Mouse (Mus musculus) neural tube, embryonic 11.5 days (tissue): ENCODE results near the gene Cisd3. TPM values are rescaled to one million over a fixed set of nuclear protein-coding genes. Genes with fewer than 3 reads are reported as not detected.
"Not testable (repeated sequence)": the region's sequence is repeated elsewhere in the genome, so short reads cannot be mapped to it uniquely, and the experiment has no call there.

Experiments
- ATAC-seq: fragments of 200-750 bp; cut with Nextera tagmentation; 2 replicates; pipeline ENCODE4 v1.8.0; 2017; ENCODE audit warnings: moderate number of reproducible peaks, mild to moderate bottlenecking, moderate TSS enrichment, moderate library complexity; ENCODE audit not compliant: insufficient read depth, low FRiP score, low TSS enrichment
- DNase-seq: peaks from one replicate; pipeline ENCODE4 v3.0.0-alpha.2; 2015; ENCODE audit warnings: low spot score
- H3K27ac ChIP-seq: fragments of 300-500 bp; sonication (generic); 2 replicates; pipeline ENCODE4 v1.5.1; 2014; ENCODE audit warnings: low read depth, mild to moderate bottlenecking, low read length
- H3K27me3 ChIP-seq: fragments of 300-500 bp; sonication (generic); 2 replicates; pipeline ENCODE4 v1.6.1; 2014; ENCODE audit warnings: mild to moderate bottlenecking, low read length, mixed read lengths; ENCODE audit not compliant: control insufficient read depth, insufficient read depth
- H3K36me3 ChIP-seq: fragments of 300-500 bp; sonication (generic); 2 replicates; pipeline ENCODE4 v1.6.1; 2014; ENCODE audit warnings: mild to moderate bottlenecking, low read length, moderate library complexity, mixed read lengths; ENCODE audit not compliant: control insufficient read depth, insufficient read depth
- H3K4me1 ChIP-seq: fragments of 300-500 bp; sonication (generic); 2 replicates; pipeline ENCODE4 v1.6.1; 2014; ENCODE audit warnings: low read length, mixed read lengths; ENCODE audit not compliant: control insufficient read depth, insufficient read depth
- H3K4me2 ChIP-seq: fragments of 300-500 bp; sonication (generic); 2 replicates; pipeline ENCODE4 v1.6.1; 2014; ENCODE audit warnings: low read depth, mild to moderate bottlenecking, moderate library complexity
- H3K4me3 ChIP-seq: fragments of 300-500 bp; sonication (generic); 2 replicates; pipeline ENCODE4 v1.5.1; 2014; ENCODE audit warnings: low read depth, low read length
- H3K9ac ChIP-seq: fragments of 300-500 bp; sonication (generic); 2 replicates; pipeline ENCODE4 v1.6.1; 2014; ENCODE audit warnings: mild to moderate bottlenecking, low read length
- H3K9me3 ChIP-seq: fragments of 300-500 bp; sonication (generic); 2 replicates; pipeline ENCODE4 v1.6.1; 2016; ENCODE audit warnings: low read length; ENCODE audit not compliant: control insufficient read depth
- WGBS: fragments of 180-500 bp; shearing (Covaris S2); extraction: QIAGEN DNeasy Blood & Tissue Kit; methylation state at CpG from one replicate; pipeline ENCODE4 v1.1.7; 2014; 5-methylcytosine and 5-hydroxymethylcytosine counted together
- polyA plus RNA-seq: library from polyadenylated mRNA; unstranded; fragments of >200 nt; fragmentation: Nextera tagmentation; extraction: Ambion mirVana; gene quantifications from 2 replicates; pipeline ENCODE4 v1.2.1, GENCODE M21; 2014

Cisd3 gene
- polyA plus RNA-seq, 1 experiment from 2014 or later = 20.2 TPM

- not testable (repeated sequence) for H3K4me2 ChIP-seq, ATAC-seq, H3K4me1 ChIP-seq, H3K9ac ChIP-seq, H3K4me3 ChIP-seq, H3K27ac ChIP-seq, H3K27me3 ChIP-seq, DNase-seq, H3K9me3 ChIP-seq
- H3K36me3 ChIP-seq = peaks cover 10% of the 10 kb centered on the region
- 90% methylated on average over 2 of the region's 2 CpGs for WGBS
These were observed 24.4 kb downstream of the Cisd3 start for GRCm38 (mm10) chr11:97710067-97710466.

GRCm38 (mm10) chr11:97711200-97711900 is 25.7 kb downstream of the Cisd3 start:
- ATAC-seq (no peak), DNase-seq (no peak)
- 83% methylated on average over 13 of the region's 13 CpGs for WGBS
- Histone ChIP-seq H3K4me2 (no peak overlapping the region), H3K36me3 (peaks cover 10% of the 10 kb centered on the region), H3K27me3 (no peaks in the 10 kb centered on the region), H3K4me1 (no peaks in the 10 kb centered on the region), H3K9me3 (no peaks in the 10 kb centered on the region), H3K9ac (no peak overlapping the region), H3K27ac (no peak overlapping the region), H3K4me3 (no peak overlapping the region)

- H3K27me3 ChIP-seq = no peaks in the 10 kb centered on the region
- WGBS = 95% methylated on average over 15 of the region's 15 CpGs
- no peak overlapping the region for H3K4me2 ChIP-seq
- H3K27ac ChIP-seq = no peak overlapping the region
- no peak overlapping the region for H3K4me3 ChIP-seq
- DNase-seq (no peak), ATAC-seq (no peak)
- peaks cover 4% of the 10 kb centered on the region for H3K36me3 ChIP-seq
- no peak overlapping the region for H3K9ac ChIP-seq
- no peaks in the 10 kb centered on the region for H3K9me3 ChIP-seq
- H3K4me1 ChIP-seq = no peaks in the 10 kb centered on the region
These were observed 26.7 kb downstream of the Cisd3 start for GRCm38 (mm10) chr11:97712286-97712685.

GRCm38 (mm10) chr11:97713896-97714295 is 28.3 kb downstream of the Cisd3 start:
- no peak overlapping the region for H3K27ac ChIP-seq
- ATAC-seq (no peak), DNase-seq (no peak)
- no peak overlapping the region for H3K9ac ChIP-seq
- 91% methylated on average over 8 of the region's 8 CpGs for WGBS
- peaks cover 7% of the 10 kb centered on the region for H3K36me3 ChIP-seq
- no peaks in the 10 kb centered on the region for H3K4me1 ChIP-seq
- no peaks in the 10 kb centered on the region for H3K9me3 ChIP-seq
- H3K4me3 ChIP-seq = no peak overlapping the region
- no peak overlapping the region for H3K4me2 ChIP-seq
- H3K27me3 ChIP-seq = no peaks in the 10 kb centered on the region

GRCm38 (mm10) chr11:97714356-97714755 is 28.7 kb downstream of the Cisd3 start:
- no peak for DNase-seq
- peaks cover 7% of the 10 kb centered on the region for H3K36me3 ChIP-seq
- no peak for ATAC-seq
- no peaks in the 10 kb centered on the region for H3K4me1 ChIP-seq
- no peak overlapping the region for H3K4me3 ChIP-seq
- 95% methylated on average over 3 of the region's 3 CpGs for WGBS
- no peak overlapping the region for H3K4me2 ChIP-seq
- H3K9ac ChIP-seq = no peak overlapping the region
- no peaks in the 10 kb centered on the region for H3K27me3 ChIP-seq
- H3K9me3 ChIP-seq = no peaks in the 10 kb centered on the region
- no peak overlapping the region for H3K27ac ChIP-seq

- ATAC-seq (no peak), DNase-seq (no peak)
- Histone ChIP-seq H3K27me3 (no peaks in the 10 kb centered on the region), H3K27ac (no peak overlapping the region), H3K4me1 (no peaks in the 10 kb centered on the region), H3K9me3 (no peaks in the 10 kb centered on the region), H3K36me3 (peaks cover 10% of the 10 kb centered on the region), H3K4me3 (no peak overlapping the region), H3K4me2 (no peak overlapping the region), H3K9ac (no peak overlapping the region)
- 93% methylated on average over 14 of the region's 14 CpGs for WGBS
These were observed 29.4 kb downstream of the Cisd3 start for GRCm38 (mm10) chr11:97714784-97715760.

- H3K4me3 ChIP-seq = no peak overlapping the region
- no peaks in the 10 kb centered on the region for H3K4me1 ChIP-seq
- no peak overlapping the region for H3K27ac ChIP-seq
- H3K4me2 ChIP-seq = no peak overlapping the region
- WGBS = 88% methylated on average over 8 of the region's 8 CpGs
- no peaks in the 10 kb centered on the region for H3K9me3 ChIP-seq
- DNase-seq (no peak), ATAC-seq (no peak)
- peaks cover 12% of the 10 kb centered on the region for H3K36me3 ChIP-seq
- no peak overlapping the region for H3K9ac ChIP-seq
- no peaks in the 10 kb centered on the region for H3K27me3 ChIP-seq
These were observed 30.4 kb downstream of the Cisd3 start for GRCm38 (mm10) chr11:97716021-97716420.

- ATAC-seq (no peak), DNase-seq (no peak)
- no peaks in the 10 kb centered on the region; the same call in 1 of the 2 replicates for H3K9me3 ChIP-seq
- no peak overlapping the region for H3K9ac ChIP-seq
- H3K36me3 ChIP-seq = peaks cover 21% of the 10 kb centered on the region
- H3K4me2 ChIP-seq = no peak overlapping the region
- no peaks in the 10 kb centered on the region for H3K27me3 ChIP-seq
- WGBS = 89% methylated on average over 26 of the region's 26 CpGs
- no peak overlapping the region for H3K4me3 ChIP-seq
- no peaks in the 10 kb centered on the region for H3K4me1 ChIP-seq
- no peak overlapping the region for H3K27ac ChIP-seq
These were observed 32.0 kb downstream of the Cisd3 start for GRCm38 (mm10) chr11:97717369-97718280.
